28 mouse cellular contexts compared by ENCODE assay signal in genomic region chr8:106231536-106231935, GRCm38 (mm10). TPM values are rescaled to one million over a fixed set of nuclear protein-coding genes. Genes with fewer than 3 reads are reported as not detected.
DNase-seq lines count a peak whose midpoint lies in the region; ATAC-seq and TF ChIP-seq lines count a peak whose summit lies in the region.
"Had no signal": no experiment of that assay in that cellular context is flagged by ENCODE, and none has a peak within 500 bp of the region (broad histone marks: within the 10 kb centered on the region; RNA-seq: fewer than 3 reads in every experiment).

No protein-coding gene starts in this region.

- WGBS in limb, embryonic 12.5 days, result 79% methylated on average over 7 of the region's 7 CpGs
- 90% methylated on average over 7 of the region's 7 CpGs for WGBS in limb, embryonic 10.5 days
- 91% methylated on average over 7 of the region's 7 CpGs for WGBS in forebrain, embryonic 11.5 days

- H3K4me3 ChIP-seq in limb, embryonic 12.5 days (replicated peaks), result no peak overlapping the region
- H3K4me3 ChIP-seq in limb, embryonic 10.5 days, result no peak overlapping the region
- H3K4me3 ChIP-seq in myocyte, result no peak overlapping the region
- H3K4me3 ChIP-seq in forebrain, embryonic 11.5 days (ENCODE audit: low read depth, low read length), result no peak overlapping the region
- H3K4me3 ChIP-seq: embryonic facial prominence, embryonic 12.5 days; erythroblast, embryonic 14.5 days; forebrain, embryonic 10.5 days; heart, adult 2 months; heart, embryonic 10.5 days; heart, embryonic 13.5 days had no signal

- H3K9ac ChIP-seq in limb, embryonic 12.5 days (replicated peaks), result no peak overlapping the region
- H3K9ac ChIP-seq in forebrain, embryonic 11.5 days (ENCODE audit: low read length), result no peak overlapping the region
- H3K9ac ChIP-seq: embryonic facial prominence, embryonic 12.5 days; heart, embryonic 13.5 days; hindbrain, embryonic 14.5 days had no signal

- H3K79me2 ChIP-seq in myocyte (ENCODE audit: control insufficient read depth, insufficient read depth), result no peaks in the 10 kb centered on the region

- no peak overlapping the region for H3K4me2 ChIP-seq in limb, embryonic 12.5 days
- H3K4me2 ChIP-seq in myocyte (ENCODE audit: low read depth), result peak overlapping the region; percentile 62
- H3K4me2 ChIP-seq in forebrain, embryonic 11.5 days (ENCODE audit: low read depth, low read length, severe bottlenecking), result no peak overlapping the region
- H3K4me2 ChIP-seq: embryonic facial prominence, embryonic 12.5 days; heart, embryonic 13.5 days; hindbrain, embryonic 14.5 days had no signal

- H3K36me3 ChIP-seq in limb, embryonic 12.5 days, result peaks cover 83% of the 10 kb centered on the region
- H3K36me3 ChIP-seq in limb, embryonic 10.5 days, result peaks cover 91% of the 10 kb centered on the region
- no peaks in the 10 kb centered on the region for H3K36me3 ChIP-seq in myocyte (ENCODE audit: control insufficient read depth, insufficient read depth)
- H3K36me3 ChIP-seq in forebrain, embryonic 11.5 days (ENCODE audit: control insufficient read depth, insufficient read depth, low read length), result peaks cover 5% of the 10 kb centered on the region; the same call in 1 of the 2 replicates

- no peaks in the 10 kb centered on the region for H3K27me3 ChIP-seq in limb, embryonic 12.5 days
- H3K27me3 ChIP-seq in limb, embryonic 10.5 days (ENCODE audit: low read depth, poor library complexity, severe bottlenecking), result no peaks in the 10 kb centered on the region
- H3K27me3 ChIP-seq in myocyte (ENCODE audit: control insufficient read depth, insufficient read depth, insufficient read length), result no peaks in the 10 kb centered on the region
- H3K27me3 ChIP-seq in forebrain, embryonic 11.5 days (ENCODE audit: control insufficient read depth, insufficient read depth, low read length), result no peaks in the 10 kb centered on the region
- H3K27me3 ChIP-seq: embryonic facial prominence, embryonic 12.5 days; heart, embryonic 13.5 days had no signal

- peak overlapping the region; percentile 7; the same call in 1 of the 2 replicates for H3K27ac ChIP-seq in limb, embryonic 12.5 days
- no peak overlapping the region for H3K27ac ChIP-seq in limb, embryonic 10.5 days
- no peak overlapping the region for H3K27ac ChIP-seq in forebrain, embryonic 11.5 days (ENCODE audit: low read depth, low read length)
- H3K27ac ChIP-seq: embryonic facial prominence, embryonic 12.5 days; forebrain, embryonic 10.5 days; heart, adult 2 months; heart, embryonic 10.5 days; heart, embryonic 13.5 days; hindbrain, embryonic 14.5 days; hindbrain, postnatal 0 days had no signal

- TF ChIP-seq POLR2A in myocyte (IDR thresholded peaks at IDR 0.05; ENCODE audit: insufficient read length, low read depth), result no peak

- H3K4me1 ChIP-seq in limb, embryonic 12.5 days (replicated peaks), result 0 out of 2 replicates have a peak, but pooled peaks cover 6% of the 10 kb centered on the region
- H3K4me1 ChIP-seq in limb, embryonic 10.5 days, result no peaks in the 10 kb centered on the region
- no peaks in the 10 kb centered on the region for H3K4me1 ChIP-seq in forebrain, embryonic 11.5 days (replicated peaks; ENCODE audit: control insufficient read depth, insufficient read depth, low read length)
- H3K4me1 ChIP-seq: embryonic facial prominence, embryonic 12.5 days; forebrain, embryonic 10.5 days; heart, embryonic 10.5 days; heart, embryonic 13.5 days had no signal

- no peak overlapping the region for H3ac ChIP-seq in myocyte (ENCODE audit: control insufficient read depth, insufficient read length)

- ATAC-seq in limb, embryonic 12.5 days (ENCODE audit: insufficient number of reproducible peaks, insufficient read depth, low FRiP score, low TSS enrichment, low read depth), result no peak
- no peak for ATAC-seq in erythroid progenitor cell, adult 5-6 weeks (replicated peaks; ENCODE audit: low FRiP score, poor library complexity, severe bottlenecking)
- ATAC-seq in forebrain, embryonic 11.5 days (replicated peaks; ENCODE audit: low FRiP score), result no peak
- ATAC-seq: activated CD4-positive, CD25-positive, alpha-beta regulatory T cell, adult 4 months; forebrain, embryonic 14.5 days; hindbrain, postnatal 0 days; inflammation-experienced regulatory T-cells, adult 6 months had no signal

- no peaks in the 10 kb centered on the region for H3K9me3 ChIP-seq in limb, embryonic 12.5 days
- no peaks in the 10 kb centered on the region for H3K9me3 ChIP-seq in limb, embryonic 10.5 days (replicated peaks)
- no peaks in the 10 kb centered on the region for H3K9me3 ChIP-seq in forebrain, embryonic 11.5 days (ENCODE audit: control insufficient read depth, low read length)
- H3K9me3 ChIP-seq: embryonic facial prominence, embryonic 12.5 days; forebrain, embryonic 10.5 days; heart, embryonic 10.5 days; heart, embryonic 13.5 days had no signal

- DNase-seq in limb, embryonic 10.5 days (ENCODE audit: low spot score), result no peak
- DNase-seq in forelimb bud, embryonic 11.5 days (ENCODE audit: low read depth, low spot score), result peak; percentile 11
- no peak for DNase-seq in forebrain, embryonic 11.5 days (ENCODE audit: low spot score)
- DNase-seq: adrenal gland, adult 8-10 months; adrenal gland, postnatal 25 days; cerebellum, adult 11-12 months; cerebellum, adult 8-10 months; cerebellum, postnatal 10 days; cerebellum, postnatal 36 days; embryo, embryonic 11 days; gastrocnemius, postnatal 10 days; gastrocnemius, postnatal 36 days; heart, adult 2 months; heart, postnatal 14 days; heart, postnatal 4 days had no signal

TF ChIP-seq in myocyte, 11 proteins besides CTCF, POLR2A, EP300 and RAD21:
- no peak for TF ChIP-seq USF1 (IDR thresholded peaks at IDR 0.05; ENCODE audit: low read depth)
- no peak for TF ChIP-seq MAX (IDR thresholded peaks at IDR 0.05; ENCODE audit: low read depth)
- TF ChIP-seq TCF12 (IDR thresholded peaks at IDR 0.05; ENCODE audit: insufficient read depth, poor library complexity, severe bottlenecking), result peak; percentile 75
- TF ChIP-seq MYOD1 (IDR thresholded peaks at IDR 0.05; ENCODE audit: control insufficient read depth in 1 of 3, insufficient read length in 2 of 3, low read depth in 2 of 3), result peak; percentile 82 to 94 (median 91)
- peak in 2 of 3 experiments; percentile 69 to 71 for TF ChIP-seq MYOG (IDR thresholded peaks at IDR 0.05; ENCODE audit: control insufficient read depth in 1 of 3, insufficient read depth in 1 of 3, insufficient read length in 2 of 3, low read depth in 2 of 3)

RNA-seq across cellular contexts. Expression of gene Prmt7, which starts 20.8 kb away (rescaled TPM):
- 56.4 and 58.6 TPM in 2 replicates for polyA plus RNA-seq in limb, embryonic 12.5 days (2016; fragmentation: Nextera tagmentation; extraction: Ambion mirVana)
- polyA plus RNA-seq in limb, embryonic 10.5 days (2016; fragmentation: Nextera tagmentation; extraction: Ambion mirVana), result 76.4 and 88.2 TPM in 2 replicates
- polyA plus RNA-seq in myocyte (2012; fragmentation: generic; extraction: Trizol), result 36.4 TPM
- total RNA-seq in erythroid progenitor cell, adult 5-6 weeks (2015; ENCODE audit: low replicate concordance), result 0.84 and 1.8 TPM in 2 replicates
- 3.7 and 6.3 TPM in 2 replicates for total RNA-seq in erythroid progenitor cell, adult 5-6 weeks (2017; ENCODE audit: low replicate concordance)
- polyA plus RNA-seq in forebrain, embryonic 11.5 days (2014; fragmentation: Nextera tagmentation; extraction: Ambion mirVana), result 68.8 and 73.1 TPM in 2 replicates

RNA-seq across cellular contexts. Expression of gene Slc7a6os, which starts 20.8 kb away (rescaled TPM):
- 44.7 and 47.1 TPM in 2 replicates for polyA plus RNA-seq in limb, embryonic 12.5 days (2016; fragmentation: Nextera tagmentation; extraction: Ambion mirVana)
- 42.0 and 46.6 TPM in 2 replicates for polyA plus RNA-seq in limb, embryonic 10.5 days (2016; fragmentation: Nextera tagmentation; extraction: Ambion mirVana)
- polyA plus RNA-seq in myocyte (2012; fragmentation: generic; extraction: Trizol), result 21.7 TPM
- 32.7 and 42.5 TPM in 2 replicates for total RNA-seq in erythroid progenitor cell, adult 5-6 weeks (2015; ENCODE audit: low replicate concordance)
- total RNA-seq in erythroid progenitor cell, adult 5-6 weeks (2017; ENCODE audit: low replicate concordance), result 22.3 and 27.6 TPM in 2 replicates
- polyA plus RNA-seq in forebrain, embryonic 11.5 days (2014; fragmentation: Nextera tagmentation; extraction: Ambion mirVana), result 44.1 and 46.8 TPM in 2 replicates
